Mouse (Mus musculus) kidney, embryonic 15.5 days (tissue): ENCODE data around the gene Hmgxb4. TPM values are rescaled to one million over a fixed set of nuclear protein-coding genes. Genes with fewer than 3 reads are reported as not detected.
A peak's percentile ranks its signal among the peaks of the same experiment; 100 is the strongest.

Experiments
- ATAC-seq: fragments of 200-750 bp; cut with Nextera tagmentation; replicated peaks from 2 replicates; pipeline ENCODE4 v1.8.0; 2017; ENCODE audit warnings: moderate TSS enrichment; ENCODE audit not compliant: low FRiP score
- H3K27ac ChIP-seq: fragments of 300-500 bp; sonication (generic); 2 replicates; pipeline ENCODE4 v1.5.1; 2015; ENCODE audit warnings: mild to moderate bottlenecking, inconsistent platforms
- H3K27me3 ChIP-seq: fragments of 300-500 bp; sonication (generic); 2 replicates; pipeline ENCODE4 v1.6.1; 2015; ENCODE audit warnings: inconsistent platforms
- H3K36me3 ChIP-seq: fragments of 300-500 bp; sonication (generic); 2 replicates; pipeline ENCODE4 v1.6.1; 2015; ENCODE audit warnings: inconsistent platforms
- H3K4me1 ChIP-seq: fragments of 300-500 bp; sonication (generic); 2 replicates; pipeline ENCODE4 v1.6.1; 2015; ENCODE audit warnings: inconsistent platforms
- H3K4me2 ChIP-seq: fragments of 300-500 bp; sonication (generic); 2 replicates; pipeline ENCODE4 v1.6.1; 2015; ENCODE audit warnings: moderate library complexity, mild to moderate bottlenecking, inconsistent platforms
- H3K4me3 ChIP-seq: fragments of 300-500 bp; sonication (generic); replicated peaks from 2 replicates; pipeline ENCODE4 v1.5.1; 2015; ENCODE audit warnings: mild to moderate bottlenecking, inconsistent platforms
- H3K9ac ChIP-seq: fragments of 300-500 bp; sonication (generic); 2 replicates; pipeline ENCODE4 v1.6.1; 2015; ENCODE audit warnings: mild to moderate bottlenecking, inconsistent platforms
- H3K9me3 ChIP-seq: fragments of 300-500 bp; sonication (generic); replicated peaks from 2 replicates; pipeline ENCODE4 v1.6.1; 2016; ENCODE audit warnings: inconsistent platforms
- WGBS: fragments of 180-500 bp; shearing (Covaris S2); methylation state at CpG from one replicate; pipeline ENCODE4 v1.1.7; 2015; ENCODE audit warnings: mixed read lengths; 5-methylcytosine and 5-hydroxymethylcytosine counted together
- polyA plus RNA-seq: library from polyadenylated mRNA; unstranded; fragments of >200 nt; fragmentation: Nextera tagmentation; extraction: Ambion mirVana; gene quantifications from 2 replicates; pipeline ENCODE4 v1.2.1, GENCODE M21; 2015

The Hmgxb4 gene
- polyA plus RNA-seq, 1 experiment from 2014 or later, result 46.4 TPM

- H3K9ac ChIP-seq, result no peak overlapping the region
- 90% methylated on average over 4 of the region's 4 CpGs for WGBS
- H3K36me3 ChIP-seq, result peaks cover 11% of the 10 kb centered on the region
- no peak overlapping the region for H3K27ac ChIP-seq
- no peaks in the 10 kb centered on the region for H3K9me3 ChIP-seq
- H3K27me3 ChIP-seq, result no peaks in the 10 kb centered on the region
- H3K4me3 ChIP-seq, result no peak overlapping the region
- ATAC-seq, result no peak
- H3K4me1 ChIP-seq, result no peaks in the 10 kb centered on the region
- no peak overlapping the region for H3K4me2 ChIP-seq
Observed at GRCm38 (mm10) chr8:75053342-75053741, 60.2 kb downstream of the Hmgxb4 start.

- Histone ChIP-seq H3K4me1 (no peaks in the 10 kb centered on the region), H3K36me3 (peaks cover 14% of the 10 kb centered on the region), H3K9ac (no peak overlapping the region), H3K4me2 (no peak overlapping the region), H3K9me3 (no peaks in the 10 kb centered on the region), H3K27ac (no peak overlapping the region), H3K27me3 (no peaks in the 10 kb centered on the region), H3K4me3 (no peak overlapping the region)
- WGBS, result 96% methylated on average over 2 of the region's 2 CpGs
- ATAC-seq, result no peak
Observed at GRCm38 (mm10) chr8:75055673-75056072, 62.5 kb downstream of the Hmgxb4 start.

- WGBS, result 80% methylated on average over 6 of the region's 6 CpGs
- Histone ChIP-seq H3K27ac (no peak overlapping the region), H3K4me3 (no peak overlapping the region), H3K36me3 (peaks cover 24% of the 10 kb centered on the region), H3K27me3 (no peaks in the 10 kb centered on the region), H3K9me3 (no peaks in the 10 kb centered on the region), H3K4me1 (no peaks in the 10 kb centered on the region), H3K4me2 (no peak overlapping the region), H3K9ac (no peak overlapping the region)
- no peak for ATAC-seq
Observed at GRCm38 (mm10) chr8:75060022-75060421, 66.9 kb downstream of the Hmgxb4 start.

- Histone ChIP-seq H3K4me3 (no peak overlapping the region), H3K9ac (no peak overlapping the region), H3K4me2 (no peak overlapping the region), H3K27me3 (no peaks in the 10 kb centered on the region), H3K4me1 (no peaks in the 10 kb centered on the region), H3K9me3 (no peaks in the 10 kb centered on the region), H3K27ac (no peak overlapping the region), H3K36me3 (peaks cover 32% of the 10 kb centered on the region)
- WGBS, result 89% methylated on average over 2 of the region's 2 CpGs
- no peak for ATAC-seq
Observed at GRCm38 (mm10) chr8:75060815-75061214, 67.7 kb downstream of the Hmgxb4 start.

- Histone ChIP-seq H3K4me3 (no peak overlapping the region), H3K27me3 (no peaks in the 10 kb centered on the region), H3K27ac (no peak overlapping the region), H3K4me2 (no peak overlapping the region), H3K36me3 (peaks cover 27% of the 10 kb centered on the region), H3K4me1 (no peaks in the 10 kb centered on the region), H3K9ac (no peak overlapping the region), H3K9me3 (no peaks in the 10 kb centered on the region)
- WGBS, result 60% methylated on average over 3 of the region's 3 CpGs
- ATAC-seq, result no peak
Observed at GRCm38 (mm10) chr8:75063290-75063689, 70.1 kb downstream of the Hmgxb4 start.

- ATAC-seq, result no peak
- Histone ChIP-seq H3K27ac (no peak overlapping the region), H3K4me1 (no peaks in the 10 kb centered on the region), H3K4me2 (no peak overlapping the region), H3K9me3 (no peaks in the 10 kb centered on the region), H3K27me3 (no peaks in the 10 kb centered on the region), H3K36me3 (peaks cover 27% of the 10 kb centered on the region), H3K9ac (no peak overlapping the region), H3K4me3 (no peak overlapping the region)
- WGBS, result 91% methylated on average over 3 of the region's 3 CpGs
Observed at GRCm38 (mm10) chr8:75064790-75065189, 71.6 kb downstream of the Hmgxb4 start.

GRCm38 (mm10) chr8:75067287-75067686, 74.1 kb downstream of the Hmgxb4 start:
- 69% methylated on average over 6 of the region's 6 CpGs for WGBS
- no peaks in the 10 kb centered on the region for H3K27me3 ChIP-seq

GRCm38 (mm10) chr8:75070297-75070696, 77.1 kb downstream of the Hmgxb4 start:
- WGBS, result 78% methylated on average over 1 of the region's 1 CpGs

More at GRCm38 (mm10) chr8:75067287-75067686, 74.1 kb downstream of the Hmgxb4 start:
- Histone ChIP-seq H3K36me3 (peaks cover 23% of the 10 kb centered on the region), H3K4me1 (no peaks in the 10 kb centered on the region), H3K4me3 (no peak overlapping the region), H3K4me2 (no peak overlapping the region), H3K27ac (no peak overlapping the region), H3K9me3 (no peaks in the 10 kb centered on the region), H3K9ac (no peak overlapping the region)
- ATAC-seq, result no peak

GRCm38 (mm10) chr8:75071627-75072346, 78.6 kb downstream of the Hmgxb4 start:
- H3K27me3 ChIP-seq, result no peaks in the 10 kb centered on the region
- no peak overlapping the region for H3K9ac ChIP-seq
- H3K36me3 ChIP-seq, result no peaks in the 10 kb centered on the region
- WGBS, result 23% methylated on average over 4 of the region's 4 CpGs
- no peak overlapping the region for H3K4me3 ChIP-seq
- ATAC-seq, result peak; percentile 87
- H3K9me3 ChIP-seq, result no peaks in the 10 kb centered on the region
- no peak overlapping the region for H3K27ac ChIP-seq
- H3K4me1 ChIP-seq, result no peaks in the 10 kb centered on the region
- H3K4me2 ChIP-seq, result no peak overlapping the region

More at GRCm38 (mm10) chr8:75070297-75070696, 77.1 kb downstream of the Hmgxb4 start:
- Histone ChIP-seq H3K4me3 (no peak overlapping the region), H3K9ac (no peak overlapping the region), H3K4me1 (no peaks in the 10 kb centered on the region), H3K4me2 (no peak overlapping the region), H3K36me3 (peaks cover 12% of the 10 kb centered on the region), H3K9me3 (no peaks in the 10 kb centered on the region), H3K27me3 (no peaks in the 10 kb centered on the region), H3K27ac (no peak overlapping the region)
- no peak for ATAC-seq

GRCm38 (mm10) chr8:75074876-75075275, 81.7 kb downstream of the Hmgxb4 start:
- Histone ChIP-seq H3K9me3 (no peaks in the 10 kb centered on the region), H3K4me2 (no peak overlapping the region), H3K27ac (no peak overlapping the region), H3K27me3 (no peaks in the 10 kb centered on the region), H3K4me1 (no peaks in the 10 kb centered on the region), H3K4me3 (no peak overlapping the region), H3K9ac (no peak overlapping the region), H3K36me3 (no peaks in the 10 kb centered on the region)
- WGBS, result 90% methylated on average over 1 of the region's 1 CpGs
- no peak for ATAC-seq

- H3K9ac ChIP-seq, result no peak overlapping the region
- ATAC-seq, result no peak
- no peaks in the 10 kb centered on the region for H3K27me3 ChIP-seq
- 84% methylated on average over 1 of the region's 1 CpGs for WGBS
- H3K36me3 ChIP-seq, result no peaks in the 10 kb centered on the region
- no peaks in the 10 kb centered on the region for H3K9me3 ChIP-seq
- H3K4me2 ChIP-seq, result no peak overlapping the region
- H3K4me1 ChIP-seq, result peaks cover 4% of the 10 kb centered on the region; the same call in 1 of the 2 replicates
- H3K4me3 ChIP-seq, result no peak overlapping the region
- H3K27ac ChIP-seq, result no peak overlapping the region
Observed at GRCm38 (mm10) chr8:75078215-75078614, 85.1 kb downstream of the Hmgxb4 start.

GRCm38 (mm10) chr8:75078851-75079250, 85.7 kb downstream of the Hmgxb4 start:
- peaks cover 6% of the 10 kb centered on the region; the same call in 1 of the 2 replicates for H3K4me1 ChIP-seq
- H3K4me2 ChIP-seq, result no peak overlapping the region
- ATAC-seq, result no peak
- WGBS, result 94% methylated on average over 9 of the region's 9 CpGs
- H3K9ac ChIP-seq, result no peak overlapping the region
- no peaks in the 10 kb centered on the region for H3K9me3 ChIP-seq
- no peak overlapping the region for H3K27ac ChIP-seq
- H3K4me3 ChIP-seq, result no peak overlapping the region
- no peaks in the 10 kb centered on the region for H3K27me3 ChIP-seq
- H3K36me3 ChIP-seq, result no peaks in the 10 kb centered on the region
